Mouse (Mus musculus) retina, postnatal 7 days (tissue): ENCODE results near the gene Ccdc152.
"Not testable (repeated sequence)": the region's sequence is repeated elsewhere in the genome, so short reads cannot be mapped to it uniquely, and the experiment has no call there.

Source experiments
- DNase-seq: peaks from one replicate; pipeline ENCODE4 v3.0.0-alpha.2; 2012; ENCODE audit warnings: low read depth, low spot score

The Ccdc152 gene

GRCm38 (mm10) chr15:3277391-3277790 lies 25.9 kb downstream of the Ccdc152 start:
- DNase-seq = no peak

GRCm38 (mm10) chr15:3273191-3273590 lies 30.1 kb downstream of the Ccdc152 start:
- DNase-seq = no peak

GRCm38 (mm10) chr15:3271216-3271615 lies 32.1 kb downstream of the Ccdc152 start:
- DNase-seq = no peak

- no peak for DNase-seq
These were observed 32.7 kb downstream of the Ccdc152 start for GRCm38 (mm10) chr15:3270646-3271077.

GRCm38 (mm10) chr15:3269996-3270645 lies 33.2 kb downstream of the Ccdc152 start:
- no peak for DNase-seq

GRCm38 (mm10) chr15:3269496-3269895 lies 33.8 kb downstream of the Ccdc152 start:
- no peak for DNase-seq

GRCm38 (mm10) chr15:3268247-3268646 lies 35.1 kb downstream of the Ccdc152 start, which contains the start of gene Selenop:
Selenop (plus strand) TSS chr15:3268547.
- no peak for DNase-seq

GRCm38 (mm10) chr15:3264828-3265227 lies 38.5 kb downstream of the Ccdc152 start:
- no peak for DNase-seq

- no peak for DNase-seq
These were observed 39.0 kb downstream of the Ccdc152 start for GRCm38 (mm10) chr15:3264293-3264692.

- no peak for DNase-seq
These were observed 40.4 kb downstream of the Ccdc152 start for GRCm38 (mm10) chr15:3262883-3263282.

GRCm38 (mm10) chr15:3260309-3260708 lies 43.0 kb downstream of the Ccdc152 start:
- DNase-seq = no peak

- no peak for DNase-seq
These were observed 44.3 kb downstream of the Ccdc152 start for GRCm38 (mm10) chr15:3259025-3259424.

GRCm38 (mm10) chr15:3251718-3252067 lies 51.6 kb downstream of the Ccdc152 start:
- no peak for DNase-seq

- no peak for DNase-seq
These were observed 52.2 kb downstream of the Ccdc152 start for GRCm38 (mm10) chr15:3251031-3251717.

- DNase-seq = no peak
These were observed 52.7 kb downstream of the Ccdc152 start for GRCm38 (mm10) chr15:3250620-3251019.

- DNase-seq = not testable (repeated sequence)
These were observed 58.3 kb downstream of the Ccdc152 start for GRCm38 (mm10) chr15:3245036-3245435.

- no peak for DNase-seq
These were observed 65.4 kb downstream of the Ccdc152 start for GRCm38 (mm10) chr15:3237963-3238362.

GRCm38 (mm10) chr15:3236338-3236737 lies 67.0 kb downstream of the Ccdc152 start:
- no peak for DNase-seq

GRCm38 (mm10) chr15:3233837-3234551 lies 69.3 kb downstream of the Ccdc152 start:
- no peak for DNase-seq

GRCm38 (mm10) chr15:3232168-3232835 lies 71.0 kb downstream of the Ccdc152 start:
- DNase-seq = no peak

- DNase-seq = no peak
These were observed 72.3 kb downstream of the Ccdc152 start for GRCm38 (mm10) chr15:3231004-3231403.
